Mouse (Mus musculus): ENCODE measurements around the gene Aqp9.
"Not testable (repeated sequence)": the region's sequence is repeated elsewhere in the genome, so short reads cannot be mapped to it uniquely, and the experiment has no call there.

The Aqp9 gene

DNA sequence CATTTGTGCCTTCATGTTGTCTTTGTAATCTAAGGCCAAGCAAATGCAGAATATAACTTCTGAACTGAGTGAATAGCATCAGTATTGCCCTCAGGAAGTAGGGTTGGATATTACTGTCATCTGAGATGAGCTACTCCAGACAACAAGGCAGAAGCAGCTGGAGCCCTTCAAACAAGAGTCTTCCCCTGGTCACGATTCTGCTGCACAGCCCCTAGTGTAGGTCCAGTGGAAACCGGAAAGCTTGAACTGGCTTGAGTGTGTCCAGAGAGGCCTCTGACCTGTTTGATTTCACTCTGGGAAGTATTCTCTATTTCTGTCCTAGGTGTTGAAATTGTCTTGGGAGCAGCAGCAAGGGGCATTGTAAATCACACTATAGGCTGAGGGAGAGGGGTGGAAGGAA, 29.5 kb downstream of the Aqp9 start:
- DNase-seq (ENCODE audit: extremely low spot score): no peak

DNA sequence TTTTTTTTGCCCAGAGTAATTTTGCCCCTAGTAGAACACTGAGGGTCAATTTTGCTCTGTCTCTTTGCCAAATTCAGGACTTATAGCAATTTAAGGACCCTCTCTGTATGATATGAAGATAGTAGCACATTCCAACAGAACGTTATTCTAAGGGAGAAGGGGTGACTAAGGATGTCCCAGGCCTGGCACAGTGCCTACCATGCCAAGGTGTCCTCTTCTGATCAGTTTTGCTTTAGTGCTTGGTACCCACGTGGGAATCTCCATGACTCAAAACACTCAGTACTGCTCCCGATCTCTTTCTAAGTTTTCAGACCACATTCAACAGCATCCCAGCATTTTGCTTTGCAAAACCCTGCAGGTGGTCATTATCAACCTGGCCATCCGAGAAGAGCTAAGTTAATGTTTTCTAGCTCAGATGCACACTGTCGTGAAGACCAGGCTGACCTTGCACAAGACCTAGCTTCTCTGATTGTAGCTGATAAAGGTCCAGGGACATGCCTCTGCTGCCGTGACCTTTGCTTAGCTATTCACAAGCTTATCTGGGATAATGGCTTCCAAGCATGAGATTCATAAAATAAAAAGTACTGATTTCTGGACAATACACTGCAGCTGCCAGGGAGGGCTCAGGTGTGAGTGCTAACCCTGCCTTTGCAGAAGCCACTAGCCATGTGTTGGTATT, 31.1 kb downstream of the Aqp9 start:
- no peak for DNase-seq (ENCODE audit: extremely low spot score)

DNA sequence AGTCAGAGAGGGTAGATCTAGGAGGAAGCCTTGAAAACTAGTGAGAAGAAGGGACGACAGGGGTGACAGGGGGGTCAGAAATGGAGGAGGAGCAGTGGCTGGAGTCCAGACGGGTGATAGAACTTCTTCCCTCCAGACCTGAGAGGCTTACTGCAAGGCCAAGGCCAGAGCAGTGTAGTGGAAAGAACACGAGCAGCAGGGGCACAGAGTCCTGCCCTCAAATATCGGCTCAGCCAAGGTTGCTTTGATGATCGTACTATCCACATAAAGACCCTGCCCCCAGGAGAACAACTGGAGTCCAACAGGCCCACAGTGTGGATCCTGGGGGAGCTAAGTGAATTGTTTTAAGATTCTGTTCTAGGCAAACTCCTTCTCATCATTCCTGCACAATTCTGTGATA, 33.4 kb downstream of the Aqp9 start:
- DNase-seq (ENCODE audit: extremely low spot score): no peak

DNA sequence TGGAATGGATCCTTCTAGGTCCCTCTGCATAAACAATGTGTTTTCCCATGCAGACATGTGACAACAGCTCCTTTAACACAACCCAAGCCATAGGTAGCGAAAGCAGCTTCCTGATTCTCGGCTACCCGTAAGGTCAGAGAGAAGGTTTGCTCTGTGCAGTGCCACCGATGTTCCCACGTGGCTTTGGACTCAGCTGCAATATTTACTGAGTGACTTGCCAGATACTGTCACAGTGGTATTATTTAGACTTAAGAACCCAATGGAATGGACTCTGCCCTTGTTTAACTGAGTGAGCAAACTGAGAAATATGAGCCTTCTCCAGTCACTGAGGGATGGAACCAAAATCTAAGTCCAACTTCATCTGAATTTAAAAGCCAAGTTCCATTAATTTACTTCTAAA, 35.3 kb downstream of the Aqp9 start:
- no peak for DNase-seq (ENCODE audit: extremely low spot score)

DNA sequence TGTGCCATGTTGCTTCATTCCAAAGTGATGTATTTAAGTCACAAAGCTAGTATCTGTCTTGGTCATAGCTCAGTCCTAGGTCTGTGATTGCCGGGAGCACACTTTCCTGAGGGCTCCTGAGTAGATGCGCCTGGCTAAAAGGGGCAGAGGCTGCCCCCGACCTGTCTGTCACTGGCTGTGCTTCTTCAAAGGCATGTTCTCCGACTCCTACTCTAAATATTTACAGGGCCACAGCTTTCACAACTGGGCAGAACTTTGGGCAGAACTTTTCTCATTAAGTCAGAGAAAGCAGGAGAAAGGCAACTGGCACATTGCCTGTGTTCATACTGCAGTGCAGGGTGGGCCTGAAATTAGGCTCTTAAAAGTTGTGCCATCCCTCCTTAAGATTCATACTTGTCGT, 36.7 kb downstream of the Aqp9 start:
- no peak for DNase-seq (ENCODE audit: extremely low spot score)

DNA sequence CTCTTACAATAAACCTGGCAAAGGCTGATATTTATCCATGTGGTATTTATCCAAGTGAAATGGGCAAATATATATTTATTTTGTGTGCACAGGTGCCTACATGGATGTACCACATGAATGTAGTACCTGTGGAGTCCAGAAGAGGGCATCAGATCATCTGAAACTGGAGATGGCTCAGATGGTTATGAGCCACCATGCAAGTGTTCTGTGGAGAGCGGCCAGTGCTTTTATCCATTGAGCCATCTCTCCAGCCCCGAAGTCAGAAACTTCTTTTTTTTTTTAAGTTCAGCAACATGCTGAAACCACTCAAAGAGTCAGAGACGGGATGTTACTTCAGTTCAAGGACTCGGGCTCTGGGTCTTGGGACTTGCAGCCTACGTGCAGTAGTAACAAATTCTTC, 39.6 kb downstream of the Aqp9 start:
- DNase-seq (ENCODE audit: extremely low spot score): peak; percentile 52

DNA sequence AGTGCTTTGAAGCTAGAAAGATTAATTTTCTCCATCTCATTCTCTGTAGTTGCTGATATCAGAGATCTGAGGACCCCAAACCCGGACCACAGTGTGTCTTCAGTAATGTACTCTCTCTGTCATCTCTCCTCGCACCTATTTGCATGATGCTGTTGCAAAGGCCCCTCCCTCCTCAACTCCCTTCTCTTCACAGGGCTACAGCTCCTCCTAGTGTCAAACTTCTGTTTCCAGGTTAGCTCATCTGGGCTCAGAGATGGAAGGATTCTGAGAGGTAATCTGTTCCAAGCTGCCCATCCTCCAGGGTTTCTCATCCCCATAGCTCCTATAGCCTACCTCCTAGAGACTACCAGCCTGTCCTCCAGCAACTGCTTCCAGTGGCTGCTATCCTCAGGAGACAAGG, 42.3 kb downstream of the Aqp9 start:
- no peak for DNase-seq (ENCODE audit: extremely low spot score)

DNA sequence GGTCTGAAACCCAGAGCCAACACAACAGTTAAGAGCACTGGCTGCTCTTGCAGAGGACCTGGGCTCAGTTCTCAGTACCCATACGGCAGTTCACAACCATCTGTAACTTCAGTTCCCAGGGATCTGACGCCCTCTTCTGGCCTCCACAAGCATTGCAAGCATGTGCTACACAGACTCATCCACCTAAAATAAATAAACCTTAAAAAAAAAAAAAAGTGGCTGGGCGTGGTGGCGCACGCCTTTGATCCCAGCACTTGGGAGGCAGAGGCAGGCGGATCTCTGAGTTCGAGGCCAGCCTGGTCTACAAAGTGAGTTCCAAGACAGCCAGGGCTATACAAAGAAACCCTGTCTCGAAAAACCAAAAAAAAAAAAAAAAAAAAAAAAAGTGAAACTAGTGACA, 45.4 kb downstream of the Aqp9 start:
- not testable (repeated sequence) for DNase-seq (ENCODE audit: extremely low spot score)

DNA sequence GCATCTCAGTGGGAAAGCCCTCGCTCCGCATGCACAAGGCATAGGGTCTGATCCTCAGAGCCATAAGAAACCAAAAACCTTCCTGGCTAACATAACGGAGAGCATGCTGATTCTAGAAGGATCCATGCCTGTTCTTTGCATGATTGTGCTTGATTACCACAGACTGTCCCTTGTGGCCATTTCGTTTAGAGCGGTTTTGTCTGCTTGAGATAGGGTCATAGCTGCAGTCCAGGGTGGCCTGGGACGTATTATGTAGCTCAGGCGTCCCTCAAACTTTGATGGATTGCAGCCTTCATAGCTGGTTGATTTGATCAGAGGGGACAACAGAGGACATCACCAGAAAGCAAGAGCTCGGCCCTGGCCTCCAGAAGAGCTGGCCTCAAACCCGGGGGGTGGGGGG, 47.6 kb downstream of the Aqp9 start:
- DNase-seq (ENCODE audit: extremely low spot score): no peak

DNA sequence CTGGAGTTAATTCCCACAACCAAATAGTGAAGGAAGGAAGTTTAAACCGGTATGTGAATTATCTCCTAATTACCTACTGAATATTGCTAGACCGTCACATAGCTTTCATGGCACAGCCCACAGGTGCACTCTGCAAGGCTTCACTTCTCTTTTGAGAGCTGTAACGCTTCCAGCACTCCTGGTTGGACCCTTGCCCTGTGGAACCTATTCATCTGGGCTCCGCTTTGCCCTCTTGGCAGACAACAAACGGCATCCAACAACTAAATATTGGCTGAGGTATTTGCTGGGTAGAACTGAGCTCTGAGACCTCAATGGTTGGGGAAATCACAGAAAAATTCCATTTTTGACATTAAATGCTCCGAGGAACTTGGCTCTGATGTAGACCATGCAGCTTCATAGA, 55.3 kb downstream of the Aqp9 start:
- DNase-seq (ENCODE audit: extremely low spot score): no peak

DNA sequence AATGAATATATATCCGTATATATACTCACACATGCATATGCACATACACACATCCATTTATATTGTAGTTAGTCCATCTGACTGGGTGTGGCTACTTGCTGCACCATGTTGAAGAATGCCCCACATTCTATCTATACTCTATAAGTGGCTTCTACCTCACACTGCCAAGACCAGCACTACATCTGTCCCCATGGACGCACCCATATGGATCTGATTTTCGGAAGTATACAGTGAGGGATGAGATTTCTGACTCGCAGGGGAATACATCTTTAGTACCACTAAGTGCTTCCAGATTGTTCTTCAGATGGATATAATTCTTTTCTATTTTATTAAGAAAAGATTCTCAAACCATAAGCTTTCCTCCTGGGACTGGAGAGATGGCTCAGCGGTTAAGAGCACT, 65.0 kb downstream of the Aqp9 start:
- no peak for DNase-seq (ENCODE audit: extremely low spot score)

DNA sequence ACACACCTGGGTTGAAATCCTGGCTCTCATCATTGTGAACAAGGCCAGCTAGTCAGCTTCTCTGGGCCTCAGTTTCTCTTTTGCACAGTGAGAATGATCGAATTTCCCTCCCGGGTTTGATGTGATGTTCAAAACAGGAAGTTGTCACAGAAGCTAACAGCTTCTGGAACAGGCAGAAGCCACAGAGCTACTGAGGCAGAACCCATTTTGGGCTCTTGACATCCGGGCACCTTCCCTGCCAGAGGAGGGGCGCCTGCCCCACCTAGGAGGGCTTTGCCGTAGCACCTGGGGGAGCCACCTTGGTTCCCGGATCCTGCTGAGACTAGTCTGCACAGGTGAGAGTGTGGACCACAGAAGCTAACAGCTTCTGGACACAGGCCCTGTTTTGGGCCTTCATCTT, 74.4 kb downstream of the Aqp9 start:
- DNase-seq (ENCODE audit: extremely low spot score): no peak

DNA sequence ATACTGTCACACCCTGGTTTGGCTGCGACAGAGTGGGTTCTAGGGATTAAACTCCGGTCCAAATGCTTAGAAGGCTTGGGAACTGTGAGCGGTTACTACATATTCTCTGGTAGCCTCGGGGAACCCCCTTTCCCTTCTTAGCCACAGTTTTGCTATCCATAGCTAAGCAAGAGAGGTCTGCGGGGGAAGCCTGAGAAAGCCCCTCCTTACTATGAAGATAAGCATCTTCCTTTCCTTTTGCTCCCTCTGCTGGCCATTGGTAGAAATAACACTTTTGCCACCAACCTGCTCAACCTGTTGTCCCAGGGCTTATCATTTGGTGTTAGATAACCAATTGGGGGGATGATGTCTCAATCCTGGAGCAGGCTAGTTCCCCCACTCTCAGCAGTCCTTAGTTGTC, 76.4 kb downstream of the Aqp9 start:
- DNase-seq (ENCODE audit: extremely low spot score): peak; percentile 51

DNA sequence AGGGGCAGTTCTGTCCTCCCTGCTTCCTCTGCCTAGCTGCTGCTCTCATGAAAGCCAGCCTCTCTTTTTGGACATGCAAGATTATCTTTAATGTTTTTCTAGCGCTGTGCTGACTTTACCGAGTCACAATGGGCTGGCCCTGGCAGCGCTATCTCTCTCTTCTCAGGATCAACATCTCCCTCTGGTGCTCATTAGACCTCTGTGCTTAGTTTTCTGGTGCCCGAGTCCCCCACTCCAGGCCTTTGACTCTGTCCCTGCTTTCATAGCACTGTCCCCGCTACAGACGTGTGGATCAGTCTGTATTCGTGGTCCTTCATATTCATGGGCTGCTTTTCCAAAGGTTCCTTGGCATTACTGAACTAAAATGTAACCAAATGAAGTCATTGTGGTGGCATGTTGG, 89.3 kb downstream of the Aqp9 start:
- no peak for DNase-seq (ENCODE audit: extremely low spot score)

DNA sequence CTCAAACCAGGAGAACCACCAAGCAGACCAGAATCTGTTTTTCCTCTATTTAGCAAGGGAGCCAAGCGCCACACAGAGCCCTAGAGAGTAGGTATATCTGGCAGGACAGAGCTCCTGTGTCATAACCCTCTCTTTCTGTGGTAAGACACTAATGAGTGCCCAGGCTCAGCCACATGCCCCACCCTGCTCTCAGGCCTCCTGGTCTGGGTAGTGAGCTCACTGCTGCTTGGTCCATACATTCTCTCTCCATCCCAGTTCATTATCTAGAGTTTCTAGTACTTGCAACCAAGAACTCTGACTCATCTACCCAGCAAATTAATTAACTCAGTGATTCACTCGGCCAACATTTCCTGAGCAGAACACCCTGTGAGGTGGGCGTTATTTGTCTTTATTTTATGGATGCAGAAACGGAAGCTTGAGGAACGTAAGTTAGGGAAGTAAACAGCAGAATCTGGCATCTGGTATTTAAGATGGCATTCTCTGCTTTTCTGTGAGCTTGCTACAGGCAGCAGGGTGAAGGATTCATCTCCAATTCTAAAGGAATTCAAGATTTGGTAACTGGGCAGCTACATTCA, 91.1 kb downstream of the Aqp9 start:
- DNase-seq (ENCODE audit: extremely low spot score): no peak

DNA sequence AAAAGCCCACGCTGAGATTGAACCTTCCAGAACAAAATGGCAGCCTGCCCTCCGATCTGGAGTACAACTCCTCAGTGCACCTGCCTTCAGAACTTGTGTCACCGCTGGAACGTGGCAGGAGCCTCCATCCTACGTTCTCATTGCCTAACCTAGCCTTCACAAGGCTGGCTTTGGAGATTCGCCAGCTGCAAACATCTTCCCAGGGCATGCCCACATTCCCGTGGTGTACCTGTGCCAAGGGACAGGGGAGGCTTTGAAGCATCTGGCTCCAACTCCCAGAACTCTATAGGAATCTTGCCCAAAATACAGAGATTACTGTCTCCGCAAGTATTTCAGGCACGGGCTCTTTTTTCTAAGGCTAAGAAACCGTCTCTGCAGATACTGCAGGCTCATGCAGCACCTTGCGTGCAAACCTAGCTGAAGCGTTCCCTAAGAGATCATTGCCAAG, 92.3 kb downstream of the Aqp9 start:
- no peak for DNase-seq (ENCODE audit: extremely low spot score)

DNA sequence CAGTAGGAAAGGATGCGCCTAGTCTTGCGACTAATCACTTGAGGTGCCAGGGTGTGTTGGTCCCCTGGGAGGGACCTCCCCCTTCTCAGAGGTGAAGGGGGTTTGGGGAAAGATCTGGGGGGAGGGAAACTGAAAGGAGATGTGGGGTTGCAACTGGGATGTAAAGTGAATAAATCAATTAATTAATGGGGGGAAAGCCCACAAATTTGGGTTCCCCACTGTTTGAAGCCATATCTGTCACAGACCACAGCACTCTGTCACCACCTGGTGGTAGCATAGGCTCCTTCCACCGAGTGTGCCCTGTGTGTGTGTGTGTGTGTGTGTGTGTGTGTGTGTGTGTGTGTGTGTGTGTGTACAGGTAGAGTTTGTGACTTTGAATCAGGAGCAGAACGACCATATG, 94.7 kb downstream of the Aqp9 start:
- peak; percentile 27 for DNase-seq (ENCODE audit: extremely low spot score)

DNA sequence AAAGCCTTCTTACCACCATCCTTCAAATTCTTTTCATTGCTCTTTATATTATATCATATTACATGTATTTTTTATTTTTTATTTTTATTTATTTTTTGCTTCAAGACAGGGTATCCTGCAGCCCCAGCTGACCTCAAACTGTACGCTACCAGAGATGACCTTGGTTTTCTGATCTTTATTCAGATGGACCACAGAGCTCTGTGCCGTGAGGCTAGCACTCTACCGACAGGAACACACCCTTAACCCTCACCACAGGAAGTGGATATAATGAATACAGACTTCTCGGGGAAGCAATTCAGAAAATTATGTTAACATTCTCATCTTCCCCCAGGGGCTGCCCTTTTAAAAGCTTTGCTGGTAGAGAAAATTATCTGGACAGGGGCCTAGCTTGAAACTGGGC, 95.4 kb downstream of the Aqp9 start:
- no peak for DNase-seq (ENCODE audit: extremely low spot score)

DNA sequence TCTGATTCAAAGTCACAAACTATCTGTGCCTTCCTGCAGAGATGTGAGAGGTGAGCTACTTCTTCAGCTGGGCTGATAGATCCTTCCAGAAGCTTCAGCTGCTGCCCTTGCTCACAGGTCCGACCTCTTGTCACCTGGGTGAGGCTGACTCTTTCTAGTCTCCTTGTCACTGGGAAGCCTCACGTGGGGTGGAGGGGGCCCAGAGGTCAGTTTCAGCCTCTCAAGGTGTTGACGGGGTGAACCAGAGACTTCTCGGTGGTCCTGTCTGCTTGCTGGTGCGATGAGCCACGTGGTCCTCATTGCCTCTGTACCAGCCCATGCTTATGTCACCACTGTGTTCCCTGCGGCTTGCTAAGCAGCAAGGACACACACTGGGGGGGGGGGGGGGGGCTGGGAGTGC, 96.0 kb downstream of the Aqp9 start:
- no peak for DNase-seq (ENCODE audit: extremely low spot score)

DNA sequence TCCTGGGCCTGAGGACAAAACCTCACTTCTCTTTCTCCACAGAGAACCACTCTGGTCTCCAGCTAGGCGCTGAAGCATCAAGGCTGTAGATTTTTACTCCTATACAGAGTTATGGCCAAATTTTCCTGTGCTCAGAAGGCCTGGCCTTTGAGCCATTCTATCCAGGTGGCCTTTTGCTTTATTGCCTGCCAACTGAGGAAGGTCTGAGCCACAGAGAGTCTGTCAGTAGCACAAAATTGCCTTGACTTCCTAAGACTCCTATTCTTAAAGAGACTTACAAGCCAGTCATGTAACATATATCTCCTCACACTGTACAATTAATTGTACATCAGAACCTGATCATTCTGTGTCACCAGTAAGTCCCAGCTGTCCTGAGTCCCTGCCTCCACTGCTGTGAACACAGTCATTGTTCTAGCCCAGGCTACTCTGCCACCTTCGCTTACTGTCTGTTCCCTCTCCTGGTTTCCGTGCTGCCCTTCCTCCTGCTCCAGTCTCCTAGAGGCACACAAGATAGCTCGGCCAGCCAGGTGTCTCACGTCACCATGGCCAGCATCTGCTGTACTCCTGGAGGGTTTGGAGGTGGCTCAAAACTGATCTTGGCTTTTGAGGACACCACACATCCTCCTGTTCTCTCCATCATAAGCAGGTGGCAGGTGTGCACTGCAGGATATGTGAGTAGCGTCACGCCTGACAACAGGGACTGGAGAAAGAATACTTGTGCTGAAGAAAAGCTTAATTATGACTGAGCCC, 96.7 kb downstream of the Aqp9 start:
- no peak for DNase-seq (ENCODE audit: extremely low spot score)

DNA sequence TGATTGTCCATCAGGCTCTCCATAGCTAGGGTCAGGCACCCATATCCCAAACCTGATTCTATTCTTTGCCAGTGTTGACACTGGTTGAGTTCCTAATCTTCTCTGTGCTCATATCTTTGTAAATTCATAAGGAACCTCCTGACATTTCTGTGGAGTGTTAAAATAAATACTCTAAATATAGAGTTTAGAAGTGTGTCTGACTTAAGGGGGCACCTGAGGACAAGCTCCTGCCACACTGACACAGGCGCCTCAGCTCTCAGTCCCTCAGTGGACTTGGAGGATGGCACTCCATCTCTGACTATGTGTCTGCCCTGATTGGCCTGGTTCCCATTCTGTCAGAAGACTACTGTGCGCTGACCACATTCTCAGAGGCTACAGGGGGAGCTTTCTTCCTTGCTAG, 97.9 kb downstream of the Aqp9 start:
- DNase-seq (ENCODE audit: extremely low spot score): no peak

DNA sequence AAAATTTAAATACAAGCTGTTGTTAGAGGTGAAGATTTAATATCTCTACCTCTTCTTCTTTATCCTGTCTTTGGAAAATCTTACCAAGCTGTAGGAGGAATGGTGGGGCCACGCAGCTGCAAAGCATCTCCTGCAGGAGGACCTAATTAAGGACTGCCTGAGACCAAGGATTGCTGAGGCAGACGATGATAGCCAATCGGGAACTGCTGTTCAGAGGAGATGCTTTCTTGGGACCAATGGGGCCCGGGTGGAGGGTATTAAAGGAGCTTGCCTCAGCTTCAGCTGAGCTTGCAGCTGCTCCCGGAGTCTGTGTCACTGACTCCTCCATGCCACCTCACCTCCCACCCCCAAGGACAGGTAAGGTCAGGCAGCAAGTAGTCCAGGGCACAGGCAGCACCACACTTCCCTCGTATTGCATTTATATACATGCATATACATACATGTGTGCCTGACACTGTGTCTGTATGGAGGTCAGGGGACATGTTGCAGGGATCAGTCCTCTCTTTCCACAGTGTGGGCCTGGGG, 99.6 kb downstream of the Aqp9 start:
- DNase-seq (ENCODE audit: extremely low spot score): no peak

DNA sequence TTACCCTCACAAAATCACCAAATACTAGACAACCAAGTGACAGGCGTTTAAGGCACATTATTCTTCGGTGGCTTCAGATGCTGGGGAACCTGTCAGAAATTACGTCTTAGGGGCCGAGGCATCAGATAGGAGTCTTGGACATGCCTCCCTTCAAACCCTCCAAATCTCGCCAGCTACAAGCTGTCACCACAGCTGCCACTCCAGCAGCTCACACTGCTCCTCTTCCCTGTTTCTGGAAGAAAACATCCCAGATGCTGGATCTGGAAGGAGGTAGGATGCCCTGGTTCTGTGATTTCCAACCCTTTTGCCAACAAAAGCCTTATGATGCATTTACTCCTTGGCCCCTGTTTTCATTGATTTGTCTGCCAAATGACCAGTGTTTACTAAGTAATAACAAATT, 101.3 kb downstream of the Aqp9 start:
- DNase-seq (ENCODE audit: extremely low spot score): no peak

Data from embryo, embryonic 9.5 days (tissue).